Mouse (Mus musculus) urinary bladder, postnatal 10 days (tissue): ENCODE measurements around the gene Fam193a.

Experiments used
- DNase-seq: peaks from one replicate; pipeline ENCODE4 v3.0.0; 2022; ENCODE audit warnings: low spot score

The Fam193a gene

GRCm38 (mm10) chr5:34521337-34521736 lies 151.6 kb downstream of the Fam193a start:
- DNase-seq, result no peak

GRCm38 (mm10) chr5:34523958-34524485 lies 154.3 kb downstream of the Fam193a start:
- DNase-seq, result no peak

- no peak for DNase-seq
Measured at GRCm38 (mm10) chr5:34524511-34524910, 154.8 kb downstream of the Fam193a start.

GRCm38 (mm10) chr5:34525663-34526476 lies 156.1 kb downstream of the Fam193a start, which contains the start of gene Sh3bp2:
Gene Sh3bp2, plus strand, starts transcription at chr5:34525838.
- DNase-seq, result peak; percentile 85

- DNase-seq, result no peak
Measured at GRCm38 (mm10) chr5:34526477-34526775, 156.7 kb downstream of the Fam193a start.

- no peak for DNase-seq
Measured at GRCm38 (mm10) chr5:34527352-34527751, 157.6 kb downstream of the Fam193a start.

GRCm38 (mm10) chr5:34528724-34529123 lies 159.0 kb downstream of the Fam193a start:
- no peak for DNase-seq

- no peak for DNase-seq
Measured at GRCm38 (mm10) chr5:34530116-34530515, 160.4 kb downstream of the Fam193a start.

- no peak for DNase-seq
Measured at GRCm38 (mm10) chr5:34530687-34531086, 161.0 kb downstream of the Fam193a start.

- no peak for DNase-seq
Measured at GRCm38 (mm10) chr5:34533066-34533465, 163.3 kb downstream of the Fam193a start.

- no peak for DNase-seq
Measured at GRCm38 (mm10) chr5:34533820-34534219, 164.1 kb downstream of the Fam193a start.

GRCm38 (mm10) chr5:34534776-34535581 lies 165.2 kb downstream of the Fam193a start:
- no peak for DNase-seq

- no peak for DNase-seq
Measured at GRCm38 (mm10) chr5:34535831-34536230, 166.1 kb downstream of the Fam193a start.
